9 mouse cellular contexts compared by ENCODE assay signal in genomic region chr4:118292741-118293306, GRCm38 (mm10). TPM values are rescaled to one million over a fixed set of nuclear protein-coding genes. Genes with fewer than 3 reads are reported as not detected.
DNase-seq lines count a peak whose midpoint lies in the region; ATAC-seq and TF ChIP-seq lines count a peak whose summit lies in the region.
"Had no signal": no experiment of that assay in that cellular context is flagged by ENCODE, and none has a peak within 500 bp of the region (broad histone marks: within the 10 kb centered on the region; RNA-seq: fewer than 3 reads in every experiment).

No protein-coding gene starts in this region.

- H3K27ac ChIP-seq in heart, adult 2 months: no peak overlapping the region
- no peak overlapping the region for H3K27ac ChIP-seq in cortical plate, adult 2 months (ENCODE audit: insufficient read depth, low read length)
- no peak overlapping the region for H3K27ac ChIP-seq in neural tube, embryonic 11.5 days (ENCODE audit: low read depth, low read length)
- H3K27ac ChIP-seq in testis, adult 2 months (ENCODE audit: control insufficient read depth, insufficient read depth, low read depth, low read length): no peak overlapping the region

- TF ChIP-seq CTCF in heart, adult 2 months (IDR thresholded peaks at IDR 0.05): no peak
- TF ChIP-seq CTCF in cortical plate, adult 2 months (IDR thresholded peaks at IDR 0.05; ENCODE audit: extremely low read depth, insufficient read depth, low read length): peak; percentile 97
- TF ChIP-seq CTCF in testis, adult 2 months (IDR thresholded peaks at IDR 0.05; ENCODE audit: control insufficient read depth, insufficient read depth, insufficient replicate concordance, low read depth, low read length): peak; percentile 97

- H3K9me3 ChIP-seq in neural tube, embryonic 11.5 days (ENCODE audit: control insufficient read depth, low read length): no peaks in the 10 kb centered on the region

- H3K4me1 ChIP-seq in heart, adult 2 months (ENCODE audit: control insufficient read depth, insufficient read depth, low read length): no peaks in the 10 kb centered on the region
- no peaks in the 10 kb centered on the region for H3K4me1 ChIP-seq in cortical plate, adult 2 months (ENCODE audit: control insufficient read depth, insufficient read depth, low read length)
- H3K4me1 ChIP-seq in neural tube, embryonic 11.5 days (ENCODE audit: control insufficient read depth, insufficient read depth, low read length): peaks cover 14% of the 10 kb centered on the region
- peaks cover 10% of the 10 kb centered on the region for H3K4me1 ChIP-seq in testis, adult 2 months (ENCODE audit: control insufficient read depth, insufficient read depth, low read length)

- no peaks in the 10 kb centered on the region for H3K79me2 ChIP-seq in heart, adult 2 months (replicated peaks; ENCODE audit: control insufficient read depth, insufficient read depth, low read length)

- H3K4me3 ChIP-seq in heart, adult 2 months: no peak overlapping the region
- H3K4me3 ChIP-seq in cortical plate, adult 2 months (ENCODE audit: insufficient read depth, low read length): no peak overlapping the region
- H3K4me3 ChIP-seq in neural tube, embryonic 11.5 days (ENCODE audit: low read depth, low read length): no peak overlapping the region
- no peak overlapping the region for H3K4me3 ChIP-seq in testis, adult 2 months (ENCODE audit: control insufficient read depth, low read depth, low read length)
- H3K4me3 ChIP-seq: megakaryocyte, embryonic 14.5 days had no signal

- WGBS in heart, adult 2 months: 9% methylated on average over 11 of the region's 11 CpGs
- WGBS in neural tube, embryonic 11.5 days: 13% methylated on average over 11 of the region's 11 CpGs

- TF ChIP-seq EP300 in heart, adult 2 months (IDR thresholded peaks at IDR 0.05; ENCODE audit: insufficient read depth, low read depth, low read length): peak; percentile 89

- H3K27me3 ChIP-seq in heart, adult 2 months (ENCODE audit: control insufficient read depth, insufficient read depth, low read length): peaks cover 3% of the 10 kb centered on the region
- no peaks in the 10 kb centered on the region for H3K27me3 ChIP-seq in neural tube, embryonic 11.5 days (ENCODE audit: control insufficient read depth, insufficient read depth, low read length)
- no peaks in the 10 kb centered on the region for H3K27me3 ChIP-seq in testis, adult 2 months (ENCODE audit: control insufficient read depth, insufficient read depth, low read length)

- no peak for ATAC-seq in neural tube, embryonic 11.5 days (ENCODE audit: insufficient read depth, low FRiP score, low TSS enrichment)

- no peak overlapping the region for H3K4me2 ChIP-seq in neural tube, embryonic 11.5 days (ENCODE audit: low read depth)

- no peaks in the 10 kb centered on the region for H3K36me3 ChIP-seq in heart, adult 2 months (ENCODE audit: control insufficient read depth, insufficient read depth, low read length)
- H3K36me3 ChIP-seq in neural tube, embryonic 11.5 days (ENCODE audit: control insufficient read depth, insufficient read depth, low read length): no peaks in the 10 kb centered on the region
- no peaks in the 10 kb centered on the region for H3K36me3 ChIP-seq in testis, adult 2 months (ENCODE audit: control insufficient read depth, insufficient read depth, low read length)

- no peak overlapping the region for H3K9ac ChIP-seq in heart, adult 2 months (ENCODE audit: low read depth, low read length)
- H3K9ac ChIP-seq in neural tube, embryonic 11.5 days (ENCODE audit: low read length): no peak overlapping the region

- DNase-seq in heart, adult 2 months: peak; percentile 71 to 83
- DNase-seq in heart, postnatal 25 days (ENCODE audit: low spot score): no peak
- peak; percentile 79 to 93 for DNase-seq in adrenal gland, adult (ENCODE audit: inconsistent age in 2 of 2, low spot score in 1 of 2)
- peak; percentile 82 to 88 for DNase-seq in heart, postnatal 10 days
- peak; percentile 68 to 76 for DNase-seq in left cerebral cortex, postnatal 10 days (ENCODE audit: extremely low spot score in 1 of 2, low spot score in 2 of 2)
- peak; percentile 85 for DNase-seq in neural tube, embryonic 11.5 days (ENCODE audit: low spot score)

- no peak for TF ChIP-seq POLR2A in heart, adult 2 months (IDR thresholded peaks at IDR 0.05; ENCODE audit: insufficient read depth, low read depth, low read length)
- no peak for TF ChIP-seq POLR2A in cortical plate, adult 2 months (IDR thresholded peaks at IDR 0.05; ENCODE audit: extremely low read depth, insufficient read depth, low read length)
- TF ChIP-seq POLR2A in testis, adult 2 months (IDR thresholded peaks at IDR 0.05; ENCODE audit: control insufficient read depth, low read depth, low read length): no peak

- intact Hi-C loops in heart, adult 2 months (cut with DNase I): loop anchor here (1.0 to 5.0 kb wide), 3 partner anchors 77 to 203 kb away; no protein-coding TSS in a partner anchor
- intact Hi-C loops in heart, postnatal 25 days (cut with DNase I): loop anchor here (1.0 to 5.0 kb wide), 3 partner anchors 77 to 202 kb away; no protein-coding TSS in a partner anchor
- intact Hi-C loops in heart, postnatal 10 days (cut with DNase I): loop anchor here (1.0 to 5.0 kb wide), 2 partner anchors 77 to 146 kb away; no protein-coding TSS in a partner anchor
- intact Hi-C loops in left cerebral cortex, postnatal 10 days (cut with DNase I): loop anchor here (2.0 to 10.0 kb wide), 3 partner anchors 76 to 368 kb away; partner anchors contain the start of gene Artn

RNA-seq across cellular contexts. Expression of gene Ptprf, which starts 1.6 kb away (rescaled TPM):
- 1 to 10 TPM; 5.8 to 6.3 TPM for total RNA-seq in heart, adult 2 months (2021)
- 6.6 and 7.8 TPM in 2 replicates for polyA plus RNA-seq in heart, adult 2 months (2012; rRNA removed)
- total RNA-seq in heart, postnatal 25 days (2021): 10 to 100 TPM in 1 of 2 experiments, 1 to 10 TPM in 1; 9.8 to 10.2 TPM
- polyA plus RNA-seq in cortical plate, adult 2 months (2012; rRNA removed): 39.9 and 42.3 TPM in 2 replicates
- 10 to 100 TPM; 22.6 to 29.3 TPM for total RNA-seq in heart, postnatal 10 days (2021)
- total RNA-seq in left cerebral cortex, postnatal 10 days (2021): 100 to 1,000 TPM; 176 to 196 TPM
- 68.9 and 80.1 TPM in 2 replicates for polyA plus RNA-seq in neural tube, embryonic 11.5 days (2014; fragmentation: Nextera tagmentation; extraction: Ambion mirVana)
- 14.3 and 15.2 TPM in 2 replicates for polyA plus RNA-seq in testis, adult 2 months (2012; rRNA removed)

Comparison
In these comparisons a context has a peak if more than half of its experiments do, and no peak if none do; other contexts are left out.
1. RNA of gene Ptprf, which starts 1.6 kb away (total RNA-seq): 176 to 196 TPM in left cerebral cortex, postnatal 10 days; 22.6 to 29.3 TPM in heart, postnatal 10 days, 9.8 to 10.2 TPM in heart, postnatal 25 days and 5.8 to 6.3 TPM in heart, adult 2 months; every median in the first group is over 4 times any median in the second.